Mouse (Mus musculus) CH12.LX (cell line): ENCODE measurements around the gene Sec31a. TPM values are rescaled to one million over a fixed set of nuclear protein-coding genes. Genes with fewer than 3 reads are reported as not detected.

ENCODE experiments used
- DNase-seq: peaks from one replicate; pipeline ENCODE4 v3.0.0-alpha.2; 2013; ENCODE audit errors: extremely low read depth
- H3K27ac ChIP-seq: 2 replicates; pipeline ENCODE4 v1.5.1; 2012; ENCODE audit warnings: low read depth, mild to moderate bottlenecking, control low read depth, moderate library complexity; ENCODE audit not compliant: insufficient read depth
- H3K27me3 ChIP-seq: replicated peaks from 2 replicates; pipeline ENCODE3; 2012; ENCODE audit warnings: inconsistent platforms
- H3K36me3 ChIP-seq, 2 experiments: replicated peaks in 1 of 2; 2 replicates each; pipeline versions ENCODE3 to v1.6.1; 2012; ENCODE audit warnings: inconsistent platforms in 1 of 2, low read length in 1 of 2, mild to moderate bottlenecking in 1 of 2, mixed read lengths in 1 of 2, moderate library complexity in 1 of 2; ENCODE audit not compliant: control insufficient read depth in 1 of 2, insufficient read depth in 1 of 2
- H3K4me1 ChIP-seq, 2 experiments: 2 replicates each; pipeline ENCODE4 v1.6.1; 2012; ENCODE audit warnings: inconsistent platforms in 1 of 2, moderate library complexity in 1 of 2; ENCODE audit not compliant: insufficient read depth in 2 of 2, control insufficient read depth in 1 of 2
- H3K4me2 ChIP-seq: 2 replicates; pipeline ENCODE4 v1.6.1; 2012; ENCODE audit warnings: low read depth, mild to moderate bottlenecking, control low read depth; ENCODE audit not compliant: poor library complexity, insufficient read depth, severe bottlenecking
- H3K4me3 ChIP-seq, 3 experiments: fragments of 150-350 bp in 1 of 3; sonication (generic) in 1 of 3; replicated peaks in 1 of 3; 2 replicates each; pipeline versions ENCODE3 to v1.5.1; 2011 to 2012; ENCODE audit warnings: low read depth in 2 of 3, low read length in 2 of 3, mild to moderate bottlenecking in 2 of 3, moderate library complexity in 2 of 3, control low read depth in 1 of 3, improper control_type of control experiment in 1 of 3, inconsistent platforms in 1 of 3, mixed read lengths in 1 of 3; ENCODE audit not compliant: poor library complexity in 1 of 3
- H3K79me2 ChIP-seq: replicated peaks from 2 replicates; pipeline ENCODE4 v1.6.1; 2012; ENCODE audit warnings: mild to moderate bottlenecking, moderate library complexity; ENCODE audit not compliant: control insufficient read depth, poor library complexity, insufficient read depth, severe bottlenecking; ENCODE audit errors: extremely low read depth
- H3K9ac ChIP-seq: 2 replicates; pipeline ENCODE4 v1.6.1; 2012; ENCODE audit warnings: low read depth, mild to moderate bottlenecking, control low read depth, moderate library complexity; ENCODE audit not compliant: insufficient read depth
- H3K9me3 ChIP-seq: replicated peaks from 2 replicates; pipeline ENCODE3; 2012; ENCODE audit warnings: low read length, inconsistent platforms, mixed read lengths
- CHD1 ChIP-seq: IDR thresholded peaks from 2 replicates; pipeline ENCODE4 v1.6.1; 2012; ENCODE audit warnings: low read depth, low read length, improper control_type of control experiment, inconsistent platforms
- CHD2 ChIP-seq: IDR thresholded peaks from 2 replicates; pipeline ENCODE4 v1.6.1; 2011; ENCODE audit warnings: low read length, improper control_type of control experiment
- CTCF ChIP-seq, 2 experiments: IDR thresholded peaks in 1 of 2; conservative IDR thresholded peaks in 1 of 2; 2 replicates each; pipeline ENCODE4 v1.5.1; 2011 to 2012; ENCODE audit warnings: low read depth in 2 of 2, low read length in 2 of 2, improper control_type of control experiment in 1 of 2, inconsistent platforms in 1 of 2, mild to moderate bottlenecking in 1 of 2, moderate library complexity in 1 of 2
- E2F4 ChIP-seq: IDR thresholded peaks from 2 replicates; pipeline ENCODE4 v1.6.1; 2011; ENCODE audit warnings: low read depth, low read length, improper control_type of control experiment; ENCODE audit not compliant: insufficient replicate concordance
- ETS1 ChIP-seq: conservative IDR thresholded peaks from 2 replicates; pipeline ENCODE4 v1.6.1; 2012; ENCODE audit warnings: low read depth, mild to moderate bottlenecking, inconsistent platforms, low read length, improper control_type of control experiment, moderate library complexity
- HCFC1 ChIP-seq: IDR thresholded peaks from 2 replicates; pipeline ENCODE4 v1.6.1; 2012; ENCODE audit warnings: low read depth, mild to moderate bottlenecking, inconsistent platforms, low read length, improper control_type of control experiment
- IRF4 ChIP-seq: IDR thresholded peaks from 2 replicates; pipeline ENCODE4 v1.6.1; 2014; ENCODE audit warnings: low read depth, mild to moderate bottlenecking, inconsistent platforms, low read length, improper control_type of control experiment
- JUN ChIP-seq: IDR thresholded peaks from 2 replicates; pipeline ENCODE4 v1.6.1; 2011; ENCODE audit warnings: low read depth, mild to moderate bottlenecking, low read length, improper control_type of control experiment, moderate library complexity; ENCODE audit not compliant: insufficient read depth
- KAT2A ChIP-seq: IDR thresholded peaks from 2 replicates; pipeline ENCODE4 v1.6.1; 2012; ENCODE audit warnings: low read length, improper control_type of control experiment, inconsistent platforms; ENCODE audit not compliant: insufficient replicate concordance
- MAFK ChIP-seq: IDR thresholded peaks from 2 replicates; pipeline ENCODE4 v1.6.1; 2011; ENCODE audit warnings: low read length, improper control_type of control experiment; ENCODE audit not compliant: insufficient replicate concordance
- MAX ChIP-seq: IDR thresholded peaks from 2 replicates; pipeline ENCODE4 v1.6.1; 2011; ENCODE audit warnings: low read length, improper control_type of control experiment
- NRF1 ChIP-seq: IDR thresholded peaks from 2 replicates; pipeline ENCODE4 v1.6.1; 2014; ENCODE audit warnings: low read depth, mild to moderate bottlenecking, inconsistent platforms, low read length, improper control_type of control experiment, moderate library complexity
- PAX5 ChIP-seq: IDR thresholded peaks from 2 replicates; pipeline ENCODE4 v1.6.1; 2012; ENCODE audit warnings: low read length, inconsistent platforms, mixed read lengths
- POLR2A ChIP-seq: IDR thresholded peaks from 2 replicates; pipeline ENCODE4 v1.6.1; 2011; ENCODE audit warnings: low read depth, mild to moderate bottlenecking, improper control_type of control experiment, low read length
- POLR2AphosphoS2 ChIP-seq: IDR thresholded peaks from 2 replicates; pipeline ENCODE4 v1.6.1; 2011; ENCODE audit warnings: low read depth, low read length, improper control_type of control experiment
- SIN3A ChIP-seq: IDR thresholded peaks from 2 replicates; pipeline ENCODE4 v1.6.1; 2012; ENCODE audit warnings: low read length, improper control_type of control experiment, inconsistent platforms
- SMC3 ChIP-seq: IDR thresholded peaks from 2 replicates; pipeline ENCODE4 v1.6.1; 2011; ENCODE audit warnings: low read depth, low read length, improper control_type of control experiment
- TCF12 ChIP-seq: IDR thresholded peaks from 2 replicates; pipeline ENCODE4 v1.6.1; 2014; ENCODE audit warnings: low read depth, mild to moderate bottlenecking, inconsistent platforms, low read length, improper control_type of control experiment
- USF2 ChIP-seq: conservative IDR thresholded peaks from 2 replicates; pipeline ENCODE4 v1.6.1; 2011; ENCODE audit warnings: low read depth, low read length, improper control_type of control experiment
- ZC3H11A ChIP-seq: IDR thresholded peaks from 2 replicates; pipeline ENCODE4 v1.6.1; 2012; ENCODE audit warnings: low read depth, mild to moderate bottlenecking, inconsistent platforms, low read length, improper control_type of control experiment
- dilution Hi-C: fragments of 300-500 bp; cut with MboI; formaldehyde crosslinking; loops from 2 replicates; pipeline ENCODE4 v1.14.3; 2020; ENCODE audit warnings: low sequenced_read_pairs; ENCODE audit not compliant: extremely low pct_unique_long_range_greater_than_20kb, extremely low pct_ligation_motif_present
- in situ Hi-C: fragments of 300-500 bp; cut with MboI; formaldehyde crosslinking; loops from 3 replicates; pipeline ENCODE4 v1.14.3; 2019; ENCODE audit warnings: low sequenced_read_pairs, low pct_ligation_motif_present, low pct_unique_long_range_greater_than_20kb, mixed read lengths
- polyA plus RNA-seq: library from polyadenylated mRNA; unstranded; fragments of >175 nt; gene quantifications from 2 replicates; pipeline ENCODE4 v1.2.1, GENCODE M21; 2012; ENCODE audit warnings: low read depth; ENCODE audit not compliant: insufficient read length
- total RNA-seq, 2 experiments: library from RNA; depleted of rRNA; stranded (reverse); fragments of 300-350 nt in 1 of 2; fragments of >200 nt in 1 of 2; gene quantifications; 2 replicates each; pipeline ENCODE4 v1.2.3; 2012 to 2014

Gene Sec31a
- total and polyA plus RNA-seq, 3 experiments: 48.5 to 161 (median 52.2) TPM

DNA sequence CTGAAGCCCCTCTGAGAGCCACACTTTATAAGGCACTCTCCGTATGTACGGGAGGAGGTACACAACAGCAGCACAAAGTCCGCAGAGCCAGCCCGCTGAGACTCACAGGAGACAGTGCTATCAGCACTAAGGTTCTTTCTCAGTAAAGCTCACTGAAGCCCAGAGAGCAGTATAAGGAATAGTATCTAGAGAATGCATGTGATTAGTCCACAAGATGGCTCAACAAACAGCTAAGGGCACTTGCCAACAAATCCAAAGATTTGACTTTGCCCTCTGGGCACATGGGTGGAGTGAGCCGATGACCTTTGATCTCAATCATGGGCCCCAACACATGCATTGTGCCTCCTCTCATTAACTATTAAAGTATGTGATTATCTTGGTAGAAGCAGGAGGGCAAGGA lies 35.8 kb downstream of the Sec31a start:
- Histone ChIP-seq H3K36me3 (peaks cover 68 to 96% of the 10 kb centered on the region in 2 experiments), H3K9ac (no peak overlapping the region), H3K79me2 (no peaks in the 10 kb centered on the region), H3K27me3 (no peaks in the 10 kb centered on the region), H3K4me1 (no peaks in the 10 kb centered on the region), H3K4me3 (no peak overlapping the region)
- TF ChIP-seq MAX: no peak
- TF ChIP-seq, all 38 proteins: peak for 0
- in situ Hi-C loops (no loop called here), dilution Hi-C loops (no loop called here)
- Histone ChIP-seq H3K4me2 (no peak overlapping the region), H3K9me3 (no peaks in the 10 kb centered on the region), H3K27ac (no peak overlapping the region)
- DNase-seq: no peak

DNA sequence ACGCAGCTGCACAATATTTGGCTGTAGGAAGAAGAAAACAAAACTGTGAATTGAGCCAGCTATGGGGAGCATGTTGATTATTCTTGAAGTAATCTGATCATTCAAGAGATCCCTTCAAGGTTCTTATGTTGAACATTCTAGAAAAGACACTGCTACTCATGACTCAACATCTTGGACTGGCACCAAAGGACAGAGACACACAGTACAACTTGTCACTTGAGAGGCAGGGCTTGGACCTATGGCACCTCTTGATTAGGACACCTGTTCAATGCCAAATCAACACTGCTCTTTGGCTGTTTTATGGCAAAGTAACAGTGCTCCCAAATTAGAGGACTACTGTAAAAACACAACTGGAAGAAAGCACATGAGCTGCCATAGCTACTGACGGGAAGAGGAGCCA lies 37.1 kb downstream of the Sec31a start:
- no peak overlapping the region for H3K4me3 ChIP-seq
- in situ Hi-C loops: no loop called here
- dilution Hi-C loops: no loop called here

DNA sequence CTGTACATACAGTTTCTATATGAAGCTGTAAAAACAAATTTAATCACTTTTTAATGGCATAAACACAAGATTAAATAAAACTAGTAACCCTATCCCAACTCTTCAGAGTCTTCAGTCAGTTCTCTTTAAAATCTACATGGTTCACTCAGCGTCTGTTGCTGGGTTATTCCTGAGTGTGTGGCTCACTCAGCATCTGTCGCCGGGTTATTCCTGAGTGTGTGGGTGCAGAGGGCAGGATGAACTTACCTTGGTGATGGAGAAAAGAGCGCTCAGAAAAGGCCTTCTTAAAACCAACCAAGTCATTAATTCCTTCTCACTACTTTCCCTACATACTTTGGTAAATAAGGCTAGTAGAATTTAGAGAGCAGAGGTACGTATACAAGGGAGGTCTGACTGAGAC lies 37.8 kb downstream of the Sec31a start:
- peaks cover 72 to 97% of the 10 kb centered on the region in 2 experiments for H3K36me3 ChIP-seq
- dilution Hi-C loops: no loop called here

More for the DNA sequence above, 37.1 kb downstream of the Sec31a start:
- no peak for DNase-seq
- Histone ChIP-seq H3K9me3 (no peaks in the 10 kb centered on the region), H3K36me3 (peaks cover 71 to 96% of the 10 kb centered on the region in 2 experiments), H3K9ac (no peak overlapping the region), H3K4me1 (no peaks in the 10 kb centered on the region)
- TF ChIP-seq USF2 (no peak), CHD2 (no peak), TCF12 (no peak), HCFC1 (no peak), POLR2AphosphoS2 (no peak), E2F4 (no peak), POLR2A (no peak), JUN (no peak), MAX (no peak), ZC3H11A (no peak), CTCF (conservative IDR thresholded peaks at IDR 0.05 in 1 of 2, IDR thresholded peaks at IDR 0.05 in 1 of 2; ENCODE audit: low read depth in 2 of 2, low read length in 2 of 2) (no peak), NRF1 (no peak)
- TF ChIP-seq, all 38 proteins: peak for 0
- no peaks in the 10 kb centered on the region for H3K27me3 ChIP-seq
- H3K4me2 ChIP-seq: no peak overlapping the region
- H3K27ac ChIP-seq: no peak overlapping the region
- H3K79me2 ChIP-seq: no peaks in the 10 kb centered on the region

More for the DNA sequence above, 37.8 kb downstream of the Sec31a start:
- H3K4me1 ChIP-seq: no peaks in the 10 kb centered on the region
- no peaks in the 10 kb centered on the region for H3K9me3 ChIP-seq
- H3K79me2 ChIP-seq: no peaks in the 10 kb centered on the region
- no peak overlapping the region for H3K4me2 ChIP-seq
- TF ChIP-seq MAFK (no peak), HCFC1 (no peak), IRF4 (no peak), SIN3A (no peak), PAX5 (no peak), CHD1 (no peak), KAT2A (no peak), MAX (no peak), ETS1 (no peak), CHD2 (no peak), E2F4 (no peak), SMC3 (no peak)
- H3K27me3 ChIP-seq: no peaks in the 10 kb centered on the region
- in situ Hi-C loops: no loop called here
- H3K9ac ChIP-seq: no peak overlapping the region
- no peak for DNase-seq
- no peak overlapping the region for H3K4me3 ChIP-seq
- no peak overlapping the region for H3K27ac ChIP-seq
